9 mouse cellular contexts compared by ENCODE assay signal in the genomic region with DNA sequence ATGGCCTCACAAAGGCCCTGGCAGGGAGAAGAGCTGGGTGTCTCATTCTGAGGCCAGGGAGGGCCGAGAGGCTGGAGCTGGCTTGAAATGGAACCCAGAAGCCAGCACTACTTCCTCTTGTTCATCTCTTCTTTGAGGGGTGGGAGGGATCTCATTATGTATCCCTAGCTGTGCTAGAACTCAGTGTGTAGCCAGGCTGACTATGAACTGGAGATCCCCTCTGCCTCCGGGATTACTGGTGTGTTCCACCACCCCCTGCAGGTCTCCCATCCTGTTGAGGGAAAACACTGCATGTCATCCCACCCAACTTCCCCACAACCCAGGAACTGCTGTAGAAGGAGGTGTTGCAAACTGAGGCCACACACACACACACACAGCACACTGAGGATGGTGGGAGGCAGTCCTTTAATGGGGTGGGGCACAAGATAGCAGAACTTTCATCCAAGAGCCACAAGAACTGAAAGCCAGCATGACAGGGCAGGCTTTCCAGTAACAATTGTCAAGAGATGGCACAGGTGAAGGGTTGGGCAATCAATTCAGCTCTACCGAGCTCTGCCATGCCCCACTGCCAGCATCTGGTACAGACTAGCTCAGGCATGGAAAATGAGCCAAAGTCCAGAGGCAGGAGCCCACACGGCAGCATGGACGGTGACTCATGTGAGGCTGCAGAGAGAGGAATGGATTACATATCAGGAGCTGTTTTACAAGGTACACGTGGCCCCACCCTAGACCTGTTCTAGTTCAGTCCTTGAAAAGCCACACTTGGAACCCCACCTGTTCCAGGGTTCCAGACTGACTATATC. TPM values are rescaled to one million over a fixed set of nuclear protein-coding genes. Genes with fewer than 3 reads are reported as not detected.
A peak's percentile ranks its signal among the peaks of the same experiment; 100 is the strongest.
DNase-seq lines count a peak whose midpoint lies in the region; ATAC-seq and TF ChIP-seq lines count a peak whose summit lies in the region.
"Had no signal": no experiment of that assay in that cellular context is flagged by ENCODE, and none has a peak within 500 bp of the region (broad histone marks: within the 10 kb centered on the region; RNA-seq: fewer than 3 reads in every experiment).

No protein-coding gene starts in this region.

- peak overlapping the region; percentile 98 for H3K4me2 ChIP-seq in liver, embryonic 15.5 days

- H3K27me3 ChIP-seq in testis, adult 2 months (ENCODE audit: control insufficient read depth, insufficient read depth, low read length) = no peaks in the 10 kb centered on the region
- no peaks in the 10 kb centered on the region for H3K27me3 ChIP-seq in liver, embryonic 15.5 days

- peaks cover 8% of the 10 kb centered on the region for H3K4me1 ChIP-seq in testis, adult 2 months (ENCODE audit: control insufficient read depth, insufficient read depth, low read length)
- H3K4me1 ChIP-seq in liver, embryonic 15.5 days (replicated peaks) = peaks cover 32% of the 10 kb centered on the region

- H3K9ac ChIP-seq in liver, embryonic 15.5 days = no peak overlapping the region

- H3K9me3 ChIP-seq in liver, embryonic 15.5 days (replicated peaks) = no peaks in the 10 kb centered on the region

- no peak for TF ChIP-seq POLR2A in testis, adult 2 months (IDR thresholded peaks at IDR 0.05; ENCODE audit: control insufficient read depth, low read depth, low read length)

- peak overlapping the region; percentile 84 for H3K4me3 ChIP-seq in testis, adult 2 months (ENCODE audit: control insufficient read depth, low read depth, low read length)
- peak overlapping the region; percentile 92 for H3K4me3 ChIP-seq in liver, embryonic 15.5 days (replicated peaks)

- DNase-seq in adrenal gland, adult (ENCODE audit: inconsistent age in 2 of 2, low spot score in 1 of 2) = peak; percentile 65 to 88
- DNase-seq in adrenal gland, adult 18-20 months (ENCODE audit: low spot score in 2 of 2) = no peak
- DNase-seq in testis, postnatal 10 days (ENCODE audit: low spot score) = no peak
- no peak for DNase-seq in thymus, adult 18-20 months
- no peak for DNase-seq in retina, postnatal 1 day

- no peak for TF ChIP-seq CTCF in testis, adult 2 months (IDR thresholded peaks at IDR 0.05; ENCODE audit: control insufficient read depth, insufficient read depth, insufficient replicate concordance, low read depth, low read length)

- ATAC-seq in inflammation-experienced regulatory T-cells, adult 6 months = peak; percentile 4
- no peak for ATAC-seq in liver, embryonic 15.5 days (ENCODE audit: insufficient read depth)

- no peaks in the 10 kb centered on the region; the same call in none of the 2 replicates for H3K36me3 ChIP-seq in testis, adult 2 months (ENCODE audit: control insufficient read depth, insufficient read depth, low read length)
- H3K36me3 ChIP-seq in liver, embryonic 15.5 days (replicated peaks) = peaks cover 46% of the 10 kb centered on the region

- peak overlapping the region; percentile 64 for H3K27ac ChIP-seq in testis, adult 2 months (ENCODE audit: control insufficient read depth, insufficient read depth, low read depth, low read length)
- peak overlapping the region; percentile 64; the same call in 1 of the 2 replicates for H3K27ac ChIP-seq in liver, embryonic 15.5 days (replicated peaks)

- 56% methylated on average over 6 of the region's 6 CpGs for WGBS in liver, embryonic 15.5 days (ENCODE audit: insufficient replicate concordance)

RNA-seq across cellular contexts. Expression of a gene that starts 0.4 kb away (rescaled TPM):
- total RNA-seq in adrenal gland, adult 18-20 months (2021) = 100 to 1,000 TPM; 171 to 240 TPM
- 24.4 and 29.9 TPM in 2 replicates for polyA plus RNA-seq in testis, adult 2 months (2012; rRNA removed)
- 10 to 100 TPM; 12.6 to 16.8 (median 15.9) TPM for polyA plus RNA-seq in inflammation-experienced regulatory T-cells, adult 6 months (2017; shearing (Covaris generic))
- polyA plus RNA-seq in liver, embryonic 15.5 days (2015; fragmentation: Nextera tagmentation; extraction: Ambion mirVana) = 4.9 and 5.6 TPM in 2 replicates

RNA-seq across cellular contexts. Expression of a gene that starts 7.1 kb away (rescaled TPM):
- total RNA-seq in adrenal gland, adult 18-20 months (2021) = 100 to 1,000 TPM; 131 to 138 TPM
- polyA plus RNA-seq in testis, adult 2 months (2012; rRNA removed) = 41.2 and 44.7 TPM in 2 replicates
- polyA plus RNA-seq in inflammation-experienced regulatory T-cells, adult 6 months (2017; shearing (Covaris generic)) = 10 to 100 TPM; 65.0 to 78.8 (median 71.9) TPM
- polyA plus RNA-seq in liver, embryonic 15.5 days (2015; fragmentation: Nextera tagmentation; extraction: Ambion mirVana) = 131 and 135 TPM in 2 replicates

RNA-seq across cellular contexts. Expression of a gene that starts 15.0 kb away (rescaled TPM):
- total RNA-seq in adrenal gland, adult 18-20 months (2021) = not detected
- not detected in 2 replicates for polyA plus RNA-seq in testis, adult 2 months (2012; rRNA removed)
- polyA plus RNA-seq in inflammation-experienced regulatory T-cells, adult 6 months (2017; shearing (Covaris generic)) = not detected
- polyA plus RNA-seq in liver, embryonic 15.5 days (2015; fragmentation: Nextera tagmentation; extraction: Ambion mirVana) = 0.07 and 0.09 TPM in 2 replicates
- total RNA-seq: left cerebral cortex, postnatal 25 days had no signal

RNA-seq across cellular contexts. Expression of a gene that starts 44.5 kb away (rescaled TPM):
- total RNA-seq in adrenal gland, adult 18-20 months (2021) = 1 to 10 TPM; 1.2 to 2.3 TPM
- 1.6 and 2.1 TPM in 2 replicates for polyA plus RNA-seq in testis, adult 2 months (2012; rRNA removed)
- polyA plus RNA-seq in inflammation-experienced regulatory T-cells, adult 6 months (2017; shearing (Covaris generic)) = not detected
- 0.03 TPM in 1 of 2 replicates, not detected in the other for polyA plus RNA-seq in liver, embryonic 15.5 days (2015; fragmentation: Nextera tagmentation; extraction: Ambion mirVana)

Comparison
In these comparisons a context has a peak if more than half of its experiments do, and no peak if none do; other contexts are left out.
1. DNase-seq: peak in adrenal gland, adult (2 of 2); none in adrenal gland, adult 18-20 months (0 of 2), testis, postnatal 10 days (single experiment), thymus, adult 18-20 months (0 of 2) and retina, postnatal 1 day (single experiment).